Mouse (Mus musculus) forebrain, postnatal 0 days (tissue): ENCODE measurements at regions not wholly inside any gene's neighbourhood (a gene's known extent, or its start where the extent isn't known, plus 50 kb on each side); places are given as distances from the start of the nearest gene placed in this dataset.

ENCODE experiments used
- ATAC-seq: fragments of 200-750 bp; cut with Nextera tagmentation; 2 replicates; pipeline ENCODE4 v1.8.0; 2017; ENCODE audit warnings: mild to moderate bottlenecking, moderate library complexity
- DNase-seq: peaks from one replicate; pipeline ENCODE4 v3.0.0-alpha.2; 2015
- H3K27ac ChIP-seq: fragments of 300-500 bp; sonication (generic); 2 replicates; pipeline ENCODE4 v1.5.1; 2014; ENCODE audit warnings: low read depth, mild to moderate bottlenecking, antibody characterized with exemption, low read length, moderate library complexity, mixed read lengths
- H3K27me3 ChIP-seq: fragments of 300-500 bp; sonication (generic); 2 replicates; pipeline ENCODE4 v1.6.1; 2014; ENCODE audit warnings: mild to moderate bottlenecking, low read length, mixed read lengths; ENCODE audit not compliant: insufficient read depth
- H3K36me3 ChIP-seq: fragments of 300-500 bp; sonication (generic); 2 replicates; pipeline ENCODE4 v1.6.1; 2014; ENCODE audit warnings: mild to moderate bottlenecking, moderate library complexity; ENCODE audit not compliant: insufficient read depth
- H3K4me1 ChIP-seq: fragments of 300-500 bp; sonication (generic); 2 replicates; pipeline ENCODE4 v1.6.1; 2014; ENCODE audit warnings: antibody characterized with exemption; ENCODE audit not compliant: insufficient read depth
- H3K4me2 ChIP-seq: fragments of 300-500 bp; sonication (generic); 2 replicates; pipeline ENCODE4 v1.6.1; 2014; ENCODE audit warnings: low read depth, mild to moderate bottlenecking, moderate library complexity
- H3K4me3 ChIP-seq: fragments of 300-500 bp; sonication (generic); 2 replicates; pipeline ENCODE4 v1.5.1; 2014; ENCODE audit warnings: low read depth, low read length, mixed read lengths
- H3K9ac ChIP-seq: fragments of 300-500 bp; sonication (generic); 2 replicates; pipeline ENCODE4 v1.6.1; 2014; ENCODE audit warnings: mild to moderate bottlenecking
- H3K9me3 ChIP-seq: fragments of 300-500 bp; sonication (generic); 2 replicates; pipeline ENCODE4 v1.6.1; 2016; ENCODE audit warnings: low read length
- CTCF ChIP-seq: sonication (generic); IDR thresholded peaks from 2 replicates; pipeline ENCODE4 v1.5.1; 2016; ENCODE audit warnings: antibody characterized with exemption, control low read depth, low read depth
- WGBS: fragments of 180-500 bp; shearing (Covaris S2); extraction: QIAGEN DNeasy Blood & Tissue Kit; methylation state at CpG from one replicate; pipeline ENCODE4 v1.1.7; 2014; 5-methylcytosine and 5-hydroxymethylcytosine counted together

DNA sequence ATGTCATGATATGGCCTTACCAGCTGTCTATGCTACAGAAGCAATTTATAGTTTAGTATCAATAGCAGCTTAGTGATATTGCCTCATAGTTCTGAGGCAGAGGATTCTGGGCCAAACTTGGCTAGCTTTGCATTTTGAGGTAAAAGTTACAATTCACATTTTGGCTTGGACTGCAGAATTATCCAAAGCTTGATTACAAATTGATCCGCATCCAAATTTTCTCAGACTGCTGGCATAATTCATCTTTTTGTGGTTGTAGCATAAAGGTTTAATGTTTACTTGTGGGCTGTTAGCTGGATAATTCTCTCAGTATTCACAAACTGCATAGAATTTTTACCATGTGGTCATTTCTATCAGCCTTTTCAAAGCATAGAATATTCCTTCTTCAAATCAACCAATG is 589.9 kb upstream of the Pdcd1 start:
- no peak for DNase-seq
- Histone ChIP-seq H3K4me3 (no peak overlapping the region), H3K9ac (no peak overlapping the region), H3K9me3 (no peaks in the 10 kb centered on the region), H3K36me3 (no peaks in the 10 kb centered on the region), H3K27me3 (no peaks in the 10 kb centered on the region), H3K4me2 (no peak overlapping the region), H3K27ac (no peak overlapping the region), H3K4me1 (no peaks in the 10 kb centered on the region)
- ATAC-seq = no peak
- 91% methylated on average over 1 of the region's 1 CpGs for WGBS
- TF ChIP-seq CTCF = no peak

GRCm38 (mm10) chr1:94658218-94658617 is 605.9 kb upstream of the Pdcd1 start:
- Histone ChIP-seq H3K4me1 (no peaks in the 10 kb centered on the region), H3K4me3 (no peak overlapping the region), H3K36me3 (no peaks in the 10 kb centered on the region), H3K27me3 (no peaks in the 10 kb centered on the region), H3K9ac (no peak overlapping the region), H3K27ac (no peak overlapping the region), H3K4me2 (no peak overlapping the region), H3K9me3 (no peaks in the 10 kb centered on the region)
- no peak for ATAC-seq
- no peak for TF ChIP-seq CTCF
- no peak for DNase-seq

GRCm38 (mm10) chr1:94671641-94672040 is 619.3 kb upstream of the Pdcd1 start:
- Histone ChIP-seq H3K4me3 (no peak overlapping the region), H3K4me2 (no peak overlapping the region), H3K27ac (no peak overlapping the region), H3K27me3 (no peaks in the 10 kb centered on the region), H3K9ac (no peak overlapping the region), H3K9me3 (no peaks in the 10 kb centered on the region), H3K36me3 (no peaks in the 10 kb centered on the region), H3K4me1 (no peaks in the 10 kb centered on the region)
- DNase-seq (peak; percentile 17), ATAC-seq (peak; percentile 81)
- no peak for TF ChIP-seq CTCF
- WGBS = 33% methylated on average over 4 of the region's 4 CpGs

DNA sequence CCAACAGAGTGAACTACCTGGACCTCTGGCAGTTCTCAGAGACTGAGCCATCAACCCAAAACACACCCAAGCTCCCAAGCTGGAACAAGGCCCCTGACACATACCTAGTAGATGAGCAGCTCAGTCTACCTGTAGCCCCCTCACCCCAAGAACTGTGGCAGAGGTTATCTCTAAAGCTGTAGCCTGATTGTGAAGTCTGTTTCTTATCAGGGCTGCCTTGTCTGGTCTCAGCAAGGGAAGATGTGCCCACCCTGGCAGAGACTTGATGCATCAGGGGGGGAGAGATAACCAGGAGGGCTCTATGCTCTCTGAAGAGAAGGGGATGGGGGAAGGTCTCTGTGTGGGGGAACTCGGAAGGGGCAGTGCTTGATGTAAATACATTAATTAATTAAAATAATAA is 612.9 kb upstream of the Fam174a start:
- Histone ChIP-seq H3K9ac (no peak overlapping the region), H3K27ac (no peak overlapping the region), H3K4me3 (no peak overlapping the region), H3K36me3 (no peaks in the 10 kb centered on the region), H3K4me2 (no peak overlapping the region), H3K9me3 (no peaks in the 10 kb centered on the region), H3K4me1 (no peaks in the 10 kb centered on the region), H3K27me3 (no peaks in the 10 kb centered on the region)
- ATAC-seq (no peak), DNase-seq (no peak)
- 85% methylated on average over 1 of the region's 1 CpGs for WGBS
- TF ChIP-seq CTCF = no peak

GRCm38 (mm10) chr1:94701688-94702087 is 611.7 kb upstream of the Fam174a start:
- no peaks in the 10 kb centered on the region for H3K9me3 ChIP-seq
- 87% methylated on average over 1 of the region's 1 CpGs for WGBS
- H3K27ac ChIP-seq = no peak overlapping the region
- ATAC-seq (no peak), DNase-seq (no peak)
- no peaks in the 10 kb centered on the region for H3K4me1 ChIP-seq
- TF ChIP-seq CTCF = no peak
- H3K9ac ChIP-seq = no peak overlapping the region
- H3K36me3 ChIP-seq = no peaks in the 10 kb centered on the region
- no peaks in the 10 kb centered on the region for H3K27me3 ChIP-seq
- H3K4me3 ChIP-seq = no peak overlapping the region
- no peak overlapping the region for H3K4me2 ChIP-seq

GRCm38 (mm10) chr1:94712812-94713211 is 600.6 kb upstream of the Fam174a start:
- H3K27me3 ChIP-seq = no peaks in the 10 kb centered on the region
- no peaks in the 10 kb centered on the region for H3K4me1 ChIP-seq
- H3K9me3 ChIP-seq = no peaks in the 10 kb centered on the region
- WGBS = 21% methylated on average over 5 of the region's 5 CpGs
- TF ChIP-seq CTCF = no peak
- no peak overlapping the region for H3K9ac ChIP-seq
- DNase-seq (no peak), ATAC-seq (no peak)
- no peaks in the 10 kb centered on the region for H3K36me3 ChIP-seq
- no peak overlapping the region for H3K4me2 ChIP-seq
- H3K27ac ChIP-seq = no peak overlapping the region
- H3K4me3 ChIP-seq = no peak overlapping the region

DNA sequence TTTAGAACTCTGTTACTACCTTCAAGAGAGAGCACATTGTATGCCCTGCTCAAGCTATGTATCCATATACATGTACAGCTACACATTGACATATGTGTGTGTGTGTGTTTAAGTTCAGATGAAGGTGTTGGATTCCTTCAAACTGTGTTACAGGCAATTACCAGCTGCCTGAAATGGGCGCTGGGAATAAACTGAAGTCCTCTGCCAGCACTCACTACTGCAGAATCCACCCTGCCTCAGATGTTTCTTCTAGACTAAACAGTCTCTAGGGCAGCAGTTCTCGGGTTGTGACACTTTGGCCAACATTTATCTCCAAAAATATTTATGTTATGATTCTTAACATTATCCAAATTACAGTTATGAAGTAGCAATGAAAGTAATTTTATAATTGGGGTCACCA is 595.7 kb upstream of the Fam174a start:
- Histone ChIP-seq H3K36me3 (no peaks in the 10 kb centered on the region), H3K27me3 (no peaks in the 10 kb centered on the region), H3K4me1 (no peaks in the 10 kb centered on the region), H3K9me3 (no peaks in the 10 kb centered on the region), H3K4me3 (no peak overlapping the region), H3K27ac (no peak overlapping the region), H3K9ac (no peak overlapping the region), H3K4me2 (no peak overlapping the region)
- TF ChIP-seq CTCF = no peak
- WGBS = 72% methylated on average over 2 of the region's 2 CpGs
- DNase-seq = no peak
- ATAC-seq = no peak

DNA sequence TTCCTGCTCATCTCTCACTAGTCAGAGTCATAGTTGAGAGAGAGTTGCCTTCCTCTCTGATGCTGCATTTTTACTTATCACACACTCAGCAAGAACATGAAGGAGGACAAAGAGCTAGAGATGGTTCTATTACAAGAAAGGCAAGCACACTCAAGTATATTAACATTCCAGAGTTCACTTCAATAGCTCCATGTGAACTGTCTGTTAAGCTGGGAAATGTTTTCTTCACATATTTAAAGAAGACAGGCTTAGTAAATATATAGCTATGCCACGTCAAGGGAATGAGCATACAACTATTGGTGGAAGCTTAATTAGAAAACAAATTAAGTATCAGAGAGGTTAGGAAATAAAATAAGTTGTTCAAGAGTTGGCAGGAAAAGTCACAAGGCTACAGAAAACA is 559.9 kb upstream of the Fam174a start:
- no peak for DNase-seq
- Histone ChIP-seq H3K4me1 (no peaks in the 10 kb centered on the region), H3K9ac (no peak overlapping the region), H3K36me3 (no peaks in the 10 kb centered on the region), H3K4me3 (no peak overlapping the region), H3K27ac (no peak overlapping the region), H3K9me3 (no peaks in the 10 kb centered on the region), H3K4me2 (no peak overlapping the region), H3K27me3 (no peaks in the 10 kb centered on the region)
- TF ChIP-seq CTCF = no peak
- WGBS = 38% methylated on average over 1 of the region's 1 CpGs
- no peak for ATAC-seq
